Mouse (Mus musculus): Measurements from ENCODE around the gene Mfn1. TPM values are rescaled to one million over a fixed set of nuclear protein-coding genes. Genes with fewer than 3 reads are reported as not detected.

The Mfn1 gene
- polyA plus RNA-seq, 1 experiment = 23.4 TPM

DNA sequence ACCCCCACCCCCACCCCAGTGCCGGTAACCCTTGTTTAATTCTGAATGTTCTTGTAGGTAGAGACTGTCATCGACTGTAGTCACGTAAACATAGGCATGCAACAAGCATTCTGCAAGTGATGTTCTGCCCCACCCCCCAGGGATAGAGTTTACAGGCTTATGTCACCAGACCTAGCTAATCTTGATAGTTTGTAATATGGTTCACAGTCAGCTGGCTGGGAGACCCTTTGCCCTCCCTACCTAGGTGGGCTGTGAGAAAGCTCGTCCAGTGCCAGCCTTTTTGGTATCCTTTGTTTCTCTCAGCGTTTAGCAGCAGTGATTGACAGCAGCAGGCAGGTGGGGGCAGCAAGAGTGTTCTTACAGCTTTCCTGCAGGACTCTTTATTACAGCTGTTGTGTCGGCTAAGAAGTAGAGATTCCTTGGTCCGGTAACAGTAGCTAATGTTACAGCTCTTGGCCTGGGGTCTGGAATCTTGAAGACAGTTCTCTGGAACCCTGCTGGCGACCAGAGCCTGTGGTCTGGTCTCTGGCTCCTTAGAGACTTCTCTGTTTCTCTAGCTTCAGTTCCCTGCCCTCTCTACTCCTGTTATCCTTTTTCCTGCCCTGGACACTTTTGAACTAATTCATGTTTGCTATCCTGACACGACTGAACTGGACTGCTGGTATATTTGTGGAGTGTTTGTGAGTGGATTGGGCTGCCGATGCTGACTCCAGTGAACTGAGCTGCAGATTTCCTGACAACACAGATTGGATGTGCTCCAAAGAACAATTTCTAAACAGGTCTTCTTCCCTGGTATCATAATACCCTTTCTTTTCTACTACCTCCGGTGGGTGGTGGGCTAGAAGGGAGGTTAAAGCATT lies 22.7 kb upstream of the Mfn1 start:
- H3K4me3 ChIP-seq (replicated peaks; ENCODE audit: control insufficient read depth, low read depth, low read length) = no peak overlapping the region
- TF ChIP-seq CTCF (IDR thresholded peaks at IDR 0.05; ENCODE audit: control insufficient read depth, insufficient read depth, low read length) (no peak), POLR2A (IDR thresholded peaks at IDR 0.05; ENCODE audit: borderline replicate concordance, control insufficient read depth, low read depth, low read length) (no peak)
- WGBS = 79% methylated on average over 11 of the region's 11 CpGs
- no peak overlapping the region for H3K27ac ChIP-seq (ENCODE audit: control insufficient read depth, insufficient read depth, low read depth, low read length, poor library complexity)
- H3K4me1 ChIP-seq (ENCODE audit: control insufficient read depth, insufficient read depth, low read length) = no peaks in the 10 kb centered on the region; the same call in 1 of the 2 replicates

DNA sequence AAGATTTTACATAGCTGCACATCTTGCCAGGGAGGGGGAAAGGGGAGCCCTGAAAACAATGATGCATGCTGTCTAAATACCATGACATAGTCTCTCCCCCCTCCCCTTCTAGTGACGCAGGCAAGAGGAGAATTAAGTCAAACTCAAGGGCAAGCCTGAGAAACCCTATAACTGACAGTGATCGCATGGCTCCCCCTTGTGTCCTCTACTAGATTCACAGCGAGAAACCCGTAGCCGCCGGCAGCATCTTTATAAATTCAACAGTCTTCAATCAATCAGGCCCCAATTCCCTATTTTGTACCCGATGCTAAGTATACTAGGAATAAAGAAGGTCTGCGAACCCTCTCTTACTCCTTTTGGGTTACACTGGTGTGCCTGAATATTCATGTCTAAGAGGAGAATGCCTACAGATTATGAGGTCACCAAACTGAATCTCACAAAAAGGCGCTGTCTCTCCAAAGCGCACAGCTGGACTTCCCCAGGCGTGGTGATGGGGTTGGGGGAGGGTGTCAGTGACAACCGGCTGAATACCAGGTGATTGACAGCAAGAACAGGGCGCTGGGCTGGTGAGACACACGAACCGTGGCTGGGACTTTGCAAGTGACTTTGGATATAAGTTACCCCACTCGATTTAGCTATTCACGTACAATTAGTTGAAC lies 20.5 kb upstream of the Mfn1 start:
- TF ChIP-seq POLR2A (IDR thresholded peaks at IDR 0.05; ENCODE audit: borderline replicate concordance, control insufficient read depth, low read depth, low read length) = no peak
- TF ChIP-seq CTCF (IDR thresholded peaks at IDR 0.05; ENCODE audit: control insufficient read depth, insufficient read depth, low read length) = peak; percentile 63
- Histone ChIP-seq H3K4me3 (replicated peaks; ENCODE audit: control insufficient read depth, low read depth, low read length) (no peak overlapping the region), H3K27ac (ENCODE audit: control insufficient read depth, insufficient read depth, low read depth, low read length, poor library complexity) (no peak overlapping the region), H3K4me1 (ENCODE audit: control insufficient read depth, insufficient read depth, low read length) (peaks cover 2% of the 10 kb centered on the region; the same call in 1 of the 2 replicates)
- WGBS = 2% methylated on average over 17 of the region's 17 CpGs

DNA sequence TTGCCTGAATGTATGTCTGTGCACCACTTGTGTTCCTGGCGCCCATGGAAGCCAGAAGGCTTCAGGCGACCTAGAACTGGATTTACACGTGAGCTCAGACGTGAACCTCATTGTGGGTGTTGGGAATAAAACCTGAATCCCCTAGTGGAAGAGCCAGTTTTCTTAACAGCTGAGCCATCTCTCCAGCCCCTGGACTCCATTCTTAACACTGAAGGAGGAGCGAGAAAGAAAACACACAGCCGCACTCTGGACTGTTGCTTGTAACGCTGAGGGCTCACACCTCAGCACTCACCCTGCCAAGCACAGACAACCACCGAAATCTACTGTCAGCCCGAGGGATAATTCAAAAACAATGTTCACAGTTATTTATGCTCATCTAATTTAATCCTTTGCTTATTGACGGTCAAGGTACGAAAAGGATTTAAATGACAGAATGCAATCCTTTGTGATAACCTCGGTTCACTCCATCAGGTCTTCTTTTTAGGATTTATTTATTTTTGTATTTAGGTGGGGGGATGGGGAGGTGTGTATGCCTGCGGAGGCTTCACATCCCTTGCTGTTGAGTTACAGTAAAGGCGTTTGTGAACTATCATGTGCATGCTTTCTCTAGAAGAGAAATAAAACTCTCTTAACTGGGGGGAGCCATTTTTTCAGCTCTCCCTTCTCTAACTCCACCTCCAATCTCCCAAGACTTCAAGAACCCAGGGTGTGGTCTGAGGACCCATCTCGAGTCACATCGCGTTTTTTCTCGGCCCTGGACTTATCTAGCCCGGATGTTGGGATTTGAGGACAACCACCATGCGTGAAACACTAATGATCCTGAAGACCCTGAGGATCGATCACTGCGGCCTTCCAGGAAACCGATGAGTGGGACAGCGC lies 19.5 kb upstream of the Mfn1 start, which contains the start of gene Zfp639:
Gene Zfp639, plus strand, starts transcription at position 764 of the 879 bp plus-strand sequence.
- WGBS = 13% methylated on average over 24 of the region's 24 CpGs
- Histone ChIP-seq H3K4me3 (replicated peaks; ENCODE audit: control insufficient read depth, low read depth, low read length) (peak within 1 kb of the TSS; percentile 67), H3K27ac (ENCODE audit: control insufficient read depth, insufficient read depth, low read depth, low read length, poor library complexity) (peak within 1 kb of the TSS; percentile 79), H3K4me1 (ENCODE audit: control insufficient read depth, insufficient read depth, low read length) (peaks cover 2% of the 10 kb centered on the region; the same call in 1 of the 2 replicates)
- TF ChIP-seq POLR2A (IDR thresholded peaks at IDR 0.05; ENCODE audit: borderline replicate concordance, control insufficient read depth, low read depth, low read length) (no peak), CTCF (IDR thresholded peaks at IDR 0.05; ENCODE audit: control insufficient read depth, insufficient read depth, low read length) (no peak)

- Histone ChIP-seq H3K27ac (ENCODE audit: control insufficient read depth, insufficient read depth, low read depth, low read length, poor library complexity) (peak overlapping the region; percentile 79), H3K4me1 (ENCODE audit: control insufficient read depth, insufficient read depth, low read length) (peaks cover 2% of the 10 kb centered on the region; the same call in 1 of the 2 replicates), H3K4me3 (replicated peaks; ENCODE audit: control insufficient read depth, low read depth, low read length) (peak overlapping the region; percentile 67)
- WGBS = 1% methylated on average over 65 of the region's 69 CpGs
- TF ChIP-seq POLR2A (IDR thresholded peaks at IDR 0.05; ENCODE audit: borderline replicate concordance, control insufficient read depth, low read depth, low read length) (peak; percentile 21; the same call in 1 of the 2 replicates), CTCF (IDR thresholded peaks at IDR 0.05; ENCODE audit: control insufficient read depth, insufficient read depth, low read length) (peak; percentile 85)
Measured at GRCm38 (mm10) chr3:32510375-32511190, 18.7 kb upstream of the Mfn1 start.

- 3% methylated on average over 13 of the region's 13 CpGs for WGBS
- TF ChIP-seq POLR2A (IDR thresholded peaks at IDR 0.05; ENCODE audit: borderline replicate concordance, control insufficient read depth, low read depth, low read length) (no peak), CTCF (IDR thresholded peaks at IDR 0.05; ENCODE audit: control insufficient read depth, insufficient read depth, low read length) (no peak)
- peaks cover 2% of the 10 kb centered on the region; the same call in 1 of the 2 replicates for H3K4me1 ChIP-seq (ENCODE audit: control insufficient read depth, insufficient read depth, low read length)
- H3K4me3 ChIP-seq (replicated peaks; ENCODE audit: control insufficient read depth, low read depth, low read length) = peak overlapping the region; percentile 67
- H3K27ac ChIP-seq (ENCODE audit: control insufficient read depth, insufficient read depth, low read depth, low read length, poor library complexity) = peak overlapping the region; percentile 79
Measured at GRCm38 (mm10) chr3:32511191-32511550, 18.1 kb upstream of the Mfn1 start.

GRCm38 (mm10) chr3:32512686-32513284 lies 16.5 kb upstream of the Mfn1 start:
- 64% methylated on average over 7 of the region's 7 CpGs for WGBS
- peaks cover 2% of the 10 kb centered on the region; the same call in 1 of the 2 replicates for H3K4me1 ChIP-seq (ENCODE audit: control insufficient read depth, insufficient read depth, low read length)
- H3K4me3 ChIP-seq (replicated peaks; ENCODE audit: control insufficient read depth, low read depth, low read length) = peak overlapping the region; percentile 9
- TF ChIP-seq POLR2A (IDR thresholded peaks at IDR 0.05; ENCODE audit: borderline replicate concordance, control insufficient read depth, low read depth, low read length) (no peak), CTCF (IDR thresholded peaks at IDR 0.05; ENCODE audit: control insufficient read depth, insufficient read depth, low read length) (no peak)
- H3K27ac ChIP-seq (ENCODE audit: control insufficient read depth, insufficient read depth, low read depth, low read length, poor library complexity) = peak overlapping the region; percentile 54; the same call in 1 of the 2 replicates

- H3K4me1 ChIP-seq (ENCODE audit: control insufficient read depth, insufficient read depth, low read length) = peaks cover 2% of the 10 kb centered on the region; the same call in 1 of the 2 replicates
- H3K4me3 ChIP-seq (replicated peaks; ENCODE audit: control insufficient read depth, low read depth, low read length) = no peak overlapping the region
- TF ChIP-seq POLR2A (IDR thresholded peaks at IDR 0.05; ENCODE audit: borderline replicate concordance, control insufficient read depth, low read depth, low read length) (no peak), CTCF (IDR thresholded peaks at IDR 0.05; ENCODE audit: control insufficient read depth, insufficient read depth, low read length) (no peak)
- no peak overlapping the region for H3K27ac ChIP-seq (ENCODE audit: control insufficient read depth, insufficient read depth, low read depth, low read length, poor library complexity)
Measured at GRCm38 (mm10) chr3:32513528-32513927, 15.7 kb upstream of the Mfn1 start.

All from bone marrow, adult 2 months (tissue).